In genomic region chr9:27802379-27802778, GRCm38 (mm10) we compare ENCODE assay signal across 19 mouse cellular contexts. TPM values are rescaled to one million over a fixed set of nuclear protein-coding genes. Genes with fewer than 3 reads are reported as not detected.
DNase-seq lines count a peak whose midpoint lies in the region; ATAC-seq and TF ChIP-seq lines count a peak whose summit lies in the region.
"Had no signal": no experiment of that assay in that cellular context is flagged by ENCODE, and none has a peak within 500 bp of the region (broad histone marks: within the 10 kb centered on the region; RNA-seq: fewer than 3 reads in every experiment).

No protein-coding gene starts in this region.

- H3K9me3 ChIP-seq in liver, embryonic 11.5 days (ENCODE audit: control insufficient read depth, low read length) = no peaks in the 10 kb centered on the region
- H3K9me3 ChIP-seq: limb, embryonic 15.5 days; neural tube, embryonic 12.5 days had no signal

- no peak for TF ChIP-seq POLR2A in liver, adult 2 months (IDR thresholded peaks at IDR 0.05; ENCODE audit: extremely low read depth, insufficient read depth, low read length)

- in situ Hi-C loops in Patski (cut with MboI; ENCODE audit: low pct_unique_long_range_greater_than_20kb) = no loop called here

- no peaks in the 10 kb centered on the region for H3K36me3 ChIP-seq in liver, adult 2 months (ENCODE audit: control insufficient read depth, insufficient read depth, low read length)
- H3K36me3 ChIP-seq in liver, embryonic 11.5 days (ENCODE audit: control insufficient read depth, insufficient read depth, low read length) = no peaks in the 10 kb centered on the region
- H3K36me3 ChIP-seq: limb, embryonic 15.5 days; neural tube, embryonic 12.5 days had no signal

- no peak for ATAC-seq in liver, embryonic 11.5 days (replicated peaks; ENCODE audit: low FRiP score)
- peak; percentile 55 for ATAC-seq in Patski
- ATAC-seq: forebrain, postnatal 0 days; hindbrain, embryonic 16.5 days; midbrain, embryonic 16.5 days had no signal

- CTCF ChIA-PET in Patski (lab: Charles Lee) = interaction anchor here (1.0 to 1.5 kb wide), 3 partner anchors 9 to 18 kb away, joined by 3 to 5 read pairs (median 4); no protein-coding TSS in a partner anchor

- POLR2A ChIA-PET in Patski (lab: Charles Lee) = no interaction called here

- TF ChIP-seq CTCF in liver, adult 2 months (IDR thresholded peaks at IDR 0.05; ENCODE audit: low read depth, low read length) = no peak
- no peak for TF ChIP-seq CTCF in Patski (IDR thresholded peaks at IDR 0.05)

- H3K27ac ChIP-seq in liver, adult 2 months (replicated peaks; ENCODE audit: insufficient read depth, low read depth, low read length) = no peak overlapping the region
- H3K27ac ChIP-seq in liver, embryonic 11.5 days (ENCODE audit: low read depth, low read length) = no peak overlapping the region
- H3K27ac ChIP-seq: limb, embryonic 15.5 days; neural tube, embryonic 12.5 days had no signal

- DNase-seq in adrenal gland, postnatal 10 days = peak; percentile 50
- no peak for DNase-seq in adrenal gland, postnatal 4 days (ENCODE audit: low spot score in 2 of 2)
- peak; percentile 51 for DNase-seq in liver, adult 2 months (ENCODE audit: extremely low read depth, low read depth, low spot score)
- DNase-seq in liver, embryonic 11.5 days (ENCODE audit: low spot score) = no peak
- peak; percentile 34 for DNase-seq in Patski (ENCODE audit: low read depth, low spot score)
- DNase-seq in lung, postnatal 14 days = peak; percentile 21
- DNase-seq in cerebellum, postnatal 36 days = no peak
- DNase-seq in spleen, postnatal 14 days (ENCODE audit: low spot score in 2 of 2) = no peak
- DNase-seq: forebrain, postnatal 0 days; gastrocnemius, postnatal 14 days; layer of hippocampus, adult 9-11 months; right cerebral cortex, postnatal 14 days; thymus, adult 18-20 months had no signal

- H3K4me1 ChIP-seq in liver, adult 2 months (ENCODE audit: control insufficient read depth, insufficient read depth, low read length) = no peaks in the 10 kb centered on the region
- H3K4me1 ChIP-seq in liver, embryonic 11.5 days (replicated peaks; ENCODE audit: control insufficient read depth, insufficient read depth, low read length) = no peaks in the 10 kb centered on the region
- H3K4me1 ChIP-seq: limb, embryonic 15.5 days; megakaryocyte, embryonic 14.5 days; neural tube, embryonic 12.5 days had no signal

- no peak overlapping the region for H3K4me3 ChIP-seq in liver, adult 2 months (ENCODE audit: insufficient read depth, low read depth, low read length)
- H3K4me3 ChIP-seq in liver, embryonic 11.5 days (ENCODE audit: low read depth, low read length) = no peak overlapping the region
- H3K4me3 ChIP-seq: erythroblast, embryonic 14.5 days; limb, embryonic 15.5 days; megakaryocyte, embryonic 14.5 days; neural tube, embryonic 12.5 days had no signal

- H3K27me3 ChIP-seq in liver, adult 2 months (ENCODE audit: control insufficient read depth, insufficient read depth, low read length) = no peaks in the 10 kb centered on the region
- no peaks in the 10 kb centered on the region for H3K27me3 ChIP-seq in liver, embryonic 11.5 days (replicated peaks; ENCODE audit: control insufficient read depth, insufficient read depth, low read length)
- no peaks in the 10 kb centered on the region for H3K27me3 ChIP-seq in Patski
- H3K27me3 ChIP-seq: limb, embryonic 15.5 days; megakaryocyte, embryonic 14.5 days; neural tube, embryonic 12.5 days had no signal

- no peak overlapping the region for H3K9ac ChIP-seq in liver, adult 2 months (ENCODE audit: low read depth, low read length)
- H3K9ac ChIP-seq in liver, embryonic 11.5 days (ENCODE audit: low read depth, low read length) = no peak overlapping the region
- H3K9ac ChIP-seq: forebrain, postnatal 0 days; limb, embryonic 15.5 days; neural tube, embryonic 12.5 days had no signal

- no peaks in the 10 kb centered on the region for H3K79me2 ChIP-seq in liver, adult 2 months (ENCODE audit: control insufficient read depth, insufficient read depth, low read length)

- no peak overlapping the region for H3K4me2 ChIP-seq in liver, embryonic 11.5 days
- H3K4me2 ChIP-seq: limb, embryonic 15.5 days; neural tube, embryonic 12.5 days had no signal

RNA-seq across cellular contexts. Expression of gene Opcml, which starts 11.8 kb away (rescaled TPM):
- 1 to 10 TPM; 1.6 to 1.9 TPM for total RNA-seq in adrenal gland, postnatal 10 days (2021)
- total RNA-seq in adrenal gland, postnatal 4 days (2021) = 1 to 10 TPM; 1.8 to 2.6 TPM
- total RNA-seq in liver, adult 2 months (2014; rRNA removed) = under 0.01 and 0.07 TPM in 2 replicates
- polyA plus RNA-seq in liver, adult 2 months (2012; rRNA removed) = not detected in 2 replicates
- 1.6 TPM in 2 replicates for polyA plus RNA-seq in liver, embryonic 11.5 days (2014; fragmentation: Nextera tagmentation; extraction: Ambion mirVana)
- not detected for polyA plus RNA-seq in Patski (2021)

Comparison
In these comparisons a context has a peak if more than half of its experiments do, and no peak if none do; other contexts are left out.
1. DNase-seq: peak in adrenal gland, postnatal 10 days (single experiment), liver, adult 2 months (single experiment), Patski (single experiment) and lung, postnatal 14 days (single experiment); none in adrenal gland, postnatal 4 days (0 of 2), liver, embryonic 11.5 days (single experiment), cerebellum, postnatal 36 days (0 of 2) and spleen, postnatal 14 days (0 of 2).